Mouse (Mus musculus): Measurements from ENCODE around the gene Slc9a2. TPM values are rescaled to one million over a fixed set of nuclear protein-coding genes. Genes with fewer than 3 reads are reported as not detected.
A peak's percentile ranks its signal among the peaks of the same experiment; 100 is the strongest.
"Not testable (repeated sequence)": the region's sequence is repeated elsewhere in the genome, so short reads cannot be mapped to it uniquely, and the experiment has no call there.

Gene Slc9a2
- polyA plus RNA-seq, 1 experiment from 2014 or later = not detected

DNA sequence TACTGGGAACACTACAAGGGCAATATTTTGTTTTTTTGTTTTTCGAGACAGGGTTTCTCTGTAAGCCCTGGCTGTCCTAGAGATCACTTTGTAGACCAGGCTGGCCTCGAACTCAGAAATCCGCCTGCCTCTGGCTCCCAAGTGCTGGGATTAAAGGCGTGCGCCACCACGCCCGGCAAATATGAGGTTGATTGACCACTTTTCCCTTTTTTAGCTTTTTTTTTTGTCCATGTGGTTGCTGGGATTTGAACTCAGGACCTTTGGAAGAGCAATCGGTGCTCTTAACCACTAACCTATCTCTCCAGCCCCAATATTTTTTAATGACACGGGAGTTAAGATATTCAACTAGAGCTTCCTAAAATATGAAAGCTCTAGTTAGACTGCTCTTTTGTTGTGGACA is 57.9 kb downstream of the Slc9a2 start:
- WGBS = 94% methylated on average over 9 of the region's 9 CpGs
- not testable (repeated sequence) for H3K27me3 ChIP-seq (ENCODE audit: low read depth, poor library complexity, severe bottlenecking); DNase-seq (ENCODE audit: low spot score)

DNA sequence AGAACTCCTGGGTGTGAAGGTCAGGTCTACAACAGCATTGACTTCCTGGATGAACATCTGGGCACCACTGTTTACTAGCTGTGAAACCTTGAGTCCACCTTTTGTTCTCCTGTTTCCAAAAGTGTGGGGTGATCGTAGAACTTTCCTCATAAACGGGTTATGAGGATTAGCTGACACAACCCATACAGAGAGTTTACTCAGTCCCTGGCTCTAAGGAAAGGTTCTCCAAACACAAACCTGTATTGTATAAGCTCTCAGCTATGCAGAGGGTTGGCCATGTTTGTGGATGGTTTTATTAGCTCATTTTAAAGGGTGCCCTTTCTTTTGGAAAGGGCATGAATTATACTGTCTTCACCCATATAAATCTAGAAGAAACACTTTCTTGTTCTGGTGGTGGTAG is 60.4 kb downstream of the Slc9a2 start:
- Histone ChIP-seq H3K9me3 (replicated peaks) (no peaks in the 10 kb centered on the region), H3K27me3 (ENCODE audit: low read depth, poor library complexity, severe bottlenecking) (no peaks in the 10 kb centered on the region), H3K27ac (no peak overlapping the region), H3K36me3 (no peaks in the 10 kb centered on the region), H3K4me1 (no peaks in the 10 kb centered on the region), H3K4me3 (no peak overlapping the region)
- WGBS = 90% methylated on average over 2 of the region's 2 CpGs
- no peak for DNase-seq (ENCODE audit: low spot score)

More for the DNA sequence above, 57.9 kb downstream of the Slc9a2 start:
- H3K4me1 ChIP-seq; H3K4me3 ChIP-seq; H3K36me3 ChIP-seq; H3K9me3 ChIP-seq (replicated peaks); H3K27ac ChIP-seq: not testable (repeated sequence)

DNA sequence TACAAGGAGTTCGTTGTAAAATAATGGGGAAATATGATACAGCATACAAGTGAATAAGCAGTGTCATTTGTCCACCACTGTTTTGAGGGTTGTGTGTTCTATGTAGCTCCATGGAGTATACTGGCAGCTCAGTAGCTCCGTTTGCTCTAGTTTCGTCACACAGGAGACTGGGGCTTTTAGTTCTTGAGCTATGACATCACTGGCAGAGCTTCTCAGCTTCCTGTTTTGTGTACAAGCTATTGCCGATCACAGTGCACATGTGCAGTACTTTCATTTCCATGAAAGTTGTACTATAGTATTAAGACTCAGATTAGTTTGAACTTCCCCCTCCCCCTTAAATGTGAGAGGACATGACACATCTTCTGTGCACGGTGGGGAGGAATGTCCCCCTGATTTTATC is 65.7 kb downstream of the Slc9a2 start:
- no peaks in the 10 kb centered on the region for H3K9me3 ChIP-seq (replicated peaks)
- H3K4me1 ChIP-seq = no peaks in the 10 kb centered on the region
- H3K27ac ChIP-seq = no peak overlapping the region
- WGBS = 88% methylated on average over 5 of the region's 5 CpGs
- H3K4me3 ChIP-seq = no peak overlapping the region
- no peaks in the 10 kb centered on the region for H3K27me3 ChIP-seq (ENCODE audit: low read depth, poor library complexity, severe bottlenecking)
- no peak for DNase-seq (ENCODE audit: low spot score)
- no peaks in the 10 kb centered on the region for H3K36me3 ChIP-seq

DNA sequence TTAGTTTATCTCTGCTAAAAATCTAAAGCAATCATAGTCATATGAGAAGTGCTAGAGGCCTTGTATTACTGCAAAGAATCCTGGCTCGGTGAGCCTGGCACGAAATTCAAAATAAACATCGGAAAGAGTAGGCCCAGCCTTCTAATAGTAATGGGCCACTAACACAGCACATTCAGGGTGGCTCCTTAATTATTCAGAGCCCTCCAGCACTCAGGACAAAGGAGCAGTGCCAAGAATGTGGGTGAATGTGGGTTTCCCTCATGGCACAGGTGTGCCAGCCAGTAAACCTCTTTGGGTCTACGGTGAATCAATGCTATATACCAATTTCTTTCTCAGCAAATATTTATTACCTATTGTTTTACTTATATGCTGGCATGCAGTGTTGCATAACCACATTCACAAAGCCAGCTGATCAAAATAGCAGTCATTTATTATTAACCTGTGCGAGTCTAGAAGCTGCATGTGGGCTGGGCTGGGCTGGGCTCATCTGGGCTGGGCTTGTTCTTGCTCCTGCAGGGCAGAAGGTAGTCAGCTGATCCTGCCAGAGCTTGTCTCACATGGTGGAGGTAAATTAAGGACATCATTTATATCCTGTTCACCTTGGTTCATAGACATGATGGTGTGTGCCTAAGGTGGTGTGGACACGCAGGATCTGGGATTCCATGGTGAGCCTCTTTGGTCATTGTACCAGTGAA is 79.5 kb downstream of the Slc9a2 start:
- no peak for DNase-seq (ENCODE audit: low spot score)
- no peaks in the 10 kb centered on the region for H3K27me3 ChIP-seq (ENCODE audit: low read depth, poor library complexity, severe bottlenecking)
- 92% methylated on average over 6 of the region's 6 CpGs for WGBS
- H3K4me1 ChIP-seq = no peaks in the 10 kb centered on the region
- no peaks in the 10 kb centered on the region for H3K36me3 ChIP-seq
- no peak overlapping the region for H3K4me3 ChIP-seq
- no peaks in the 10 kb centered on the region for H3K9me3 ChIP-seq (replicated peaks)
- H3K27ac ChIP-seq = no peak overlapping the region

DNA sequence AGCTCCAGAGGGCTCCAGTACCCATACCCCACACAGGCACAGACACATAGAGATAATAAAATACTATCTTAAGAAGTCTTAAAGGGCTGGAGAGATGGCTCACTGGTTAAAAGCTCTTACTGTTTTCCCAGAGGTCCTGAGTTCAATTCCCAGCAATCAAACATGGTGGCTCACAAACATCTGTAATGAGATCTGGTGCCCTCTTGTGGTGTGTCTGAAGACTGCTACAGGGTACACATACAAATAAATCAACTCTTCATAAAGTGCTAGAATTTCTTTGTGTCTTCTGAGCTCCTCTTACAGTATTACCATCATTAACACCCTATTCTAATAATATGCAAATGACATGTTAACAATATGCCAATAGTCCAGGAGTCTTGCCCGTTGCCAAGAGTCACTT is 83.7 kb downstream of the Slc9a2 start:
- no peak for DNase-seq (ENCODE audit: low spot score)
- H3K4me1 ChIP-seq = no peaks in the 10 kb centered on the region
- no peaks in the 10 kb centered on the region for H3K36me3 ChIP-seq
- H3K4me3 ChIP-seq = no peak overlapping the region
- no peaks in the 10 kb centered on the region for H3K27me3 ChIP-seq (ENCODE audit: low read depth, poor library complexity, severe bottlenecking)
- 79% methylated on average over 1 of the region's 1 CpGs for WGBS
- H3K9me3 ChIP-seq (replicated peaks) = no peaks in the 10 kb centered on the region
- no peak overlapping the region for H3K27ac ChIP-seq

DNA sequence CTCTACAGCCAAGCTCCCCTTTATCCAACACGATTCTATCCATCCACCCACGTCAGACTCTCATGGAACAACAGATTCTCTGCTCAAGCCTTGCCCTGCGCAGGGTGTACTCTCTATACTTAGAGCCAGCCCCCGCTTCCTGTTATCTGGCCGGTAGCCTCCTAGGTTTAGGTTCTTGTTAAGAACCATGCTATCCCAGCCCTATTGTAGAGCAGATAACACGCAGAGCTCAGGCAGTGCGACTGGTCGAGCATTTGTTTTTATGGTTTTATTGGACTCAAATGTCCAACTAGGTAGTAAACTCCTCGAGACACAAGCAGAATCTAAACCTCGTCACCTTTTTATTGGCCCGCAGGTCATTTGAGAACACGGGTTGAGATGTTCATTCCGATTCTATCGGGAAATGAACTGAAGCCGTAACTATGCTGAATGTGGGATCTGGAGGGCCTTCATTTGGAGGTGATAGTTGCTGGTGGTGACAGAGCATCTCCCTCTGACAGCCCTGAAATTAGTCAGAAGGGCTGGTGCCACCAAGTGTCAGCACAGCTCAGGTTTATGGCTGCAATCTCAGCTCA is 84.4 kb downstream of the Slc9a2 start:
- Histone ChIP-seq H3K27ac (no peak overlapping the region), H3K27me3 (ENCODE audit: low read depth, poor library complexity, severe bottlenecking) (no peaks in the 10 kb centered on the region), H3K4me1 (no peaks in the 10 kb centered on the region), H3K9me3 (replicated peaks) (no peaks in the 10 kb centered on the region), H3K36me3 (no peaks in the 10 kb centered on the region), H3K4me3 (no peak overlapping the region)
- WGBS = 62% methylated on average over 15 of the region's 15 CpGs
- no peak for DNase-seq (ENCODE audit: low spot score)

DNA sequence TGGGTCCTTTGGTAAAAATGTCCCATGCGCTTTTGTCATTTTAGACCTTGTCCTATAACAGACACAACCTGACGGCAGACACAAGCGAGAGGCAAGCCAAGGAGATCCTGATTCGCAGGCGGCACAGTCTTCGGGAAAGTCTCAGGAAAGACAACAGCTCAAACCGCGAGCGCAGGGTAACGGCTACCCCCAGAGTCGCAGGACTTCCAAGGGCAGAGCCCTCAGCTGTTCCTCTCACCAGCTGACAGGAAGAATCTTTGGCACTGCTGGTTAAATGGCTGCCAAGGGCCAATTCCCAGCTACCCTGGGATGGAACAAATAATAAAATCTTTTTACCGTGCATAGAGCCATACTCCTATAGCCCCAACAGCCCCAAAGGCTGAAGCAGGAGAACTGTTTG is 85.1 kb downstream of the Slc9a2 start:
- no peak for DNase-seq (ENCODE audit: low spot score)
- WGBS = 86% methylated on average over 12 of the region's 12 CpGs

DNA sequence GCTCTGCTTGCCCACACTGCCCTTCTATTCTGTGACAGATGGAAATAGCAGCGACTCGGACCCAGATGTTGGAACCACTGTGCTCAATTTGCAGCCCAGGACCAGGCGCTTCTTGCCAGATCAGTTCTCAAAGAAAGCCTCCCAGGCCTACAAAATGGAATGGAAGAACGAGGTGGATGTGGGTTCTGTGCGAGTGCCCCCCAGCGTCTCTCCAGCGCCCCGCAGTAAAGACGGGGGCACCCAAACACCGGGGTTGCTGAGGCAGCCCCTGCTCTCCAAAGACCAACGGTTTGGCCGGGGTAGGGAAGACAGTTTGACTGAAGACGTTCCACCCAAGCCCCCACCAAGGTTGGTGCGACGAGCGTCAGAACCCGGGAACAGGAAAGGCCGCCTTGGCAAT is 87.2 kb downstream of the Slc9a2 start:
- no peaks in the 10 kb centered on the region for H3K36me3 ChIP-seq
- no peaks in the 10 kb centered on the region for H3K27me3 ChIP-seq (ENCODE audit: low read depth, poor library complexity, severe bottlenecking)
- DNase-seq (ENCODE audit: low spot score) = no peak
- H3K9me3 ChIP-seq (replicated peaks) = no peaks in the 10 kb centered on the region
- H3K4me3 ChIP-seq = no peak overlapping the region
- no peaks in the 10 kb centered on the region for H3K4me1 ChIP-seq
- 88% methylated on average over 18 of the region's 18 CpGs for WGBS
- H3K27ac ChIP-seq = no peak overlapping the region

More for the DNA sequence above, 85.1 kb downstream of the Slc9a2 start:
- Histone ChIP-seq H3K4me3 (no peak overlapping the region), H3K9me3 (replicated peaks) (no peaks in the 10 kb centered on the region), H3K4me1 (no peaks in the 10 kb centered on the region), H3K36me3 (no peaks in the 10 kb centered on the region), H3K27ac (no peak overlapping the region), H3K27me3 (ENCODE audit: low read depth, poor library complexity, severe bottlenecking) (no peaks in the 10 kb centered on the region)

DNA sequence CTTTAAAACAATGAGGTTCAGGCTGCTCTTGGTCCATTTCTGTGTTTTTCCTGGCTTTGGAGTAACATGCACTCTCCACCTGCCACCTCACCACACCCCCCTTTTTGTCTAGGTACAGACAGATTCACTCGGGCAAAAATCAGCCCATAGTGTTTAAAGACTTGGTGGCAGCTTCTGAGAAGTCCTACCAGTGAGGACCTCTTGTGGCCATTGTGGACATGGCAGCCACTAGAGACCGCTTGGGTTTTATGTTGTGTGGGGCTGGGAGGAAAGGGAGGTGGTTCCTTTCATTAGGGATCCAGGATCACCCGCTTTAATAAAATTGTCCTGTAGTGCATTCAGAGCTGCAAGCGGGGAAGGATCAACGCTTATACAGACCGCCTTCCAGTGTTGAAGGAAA is 88.2 kb downstream of the Slc9a2 start:
- H3K27ac ChIP-seq = no peak overlapping the region
- H3K36me3 ChIP-seq = no peaks in the 10 kb centered on the region; the same call in 1 of the 2 replicates
- H3K4me3 ChIP-seq = no peak overlapping the region
- DNase-seq (ENCODE audit: low spot score) = peak; percentile 58
- H3K9me3 ChIP-seq (replicated peaks) = no peaks in the 10 kb centered on the region
- H3K4me1 ChIP-seq = no peaks in the 10 kb centered on the region
- WGBS = 30% methylated on average over 6 of the region's 6 CpGs
- no peaks in the 10 kb centered on the region for H3K27me3 ChIP-seq (ENCODE audit: low read depth, poor library complexity, severe bottlenecking)

DNA sequence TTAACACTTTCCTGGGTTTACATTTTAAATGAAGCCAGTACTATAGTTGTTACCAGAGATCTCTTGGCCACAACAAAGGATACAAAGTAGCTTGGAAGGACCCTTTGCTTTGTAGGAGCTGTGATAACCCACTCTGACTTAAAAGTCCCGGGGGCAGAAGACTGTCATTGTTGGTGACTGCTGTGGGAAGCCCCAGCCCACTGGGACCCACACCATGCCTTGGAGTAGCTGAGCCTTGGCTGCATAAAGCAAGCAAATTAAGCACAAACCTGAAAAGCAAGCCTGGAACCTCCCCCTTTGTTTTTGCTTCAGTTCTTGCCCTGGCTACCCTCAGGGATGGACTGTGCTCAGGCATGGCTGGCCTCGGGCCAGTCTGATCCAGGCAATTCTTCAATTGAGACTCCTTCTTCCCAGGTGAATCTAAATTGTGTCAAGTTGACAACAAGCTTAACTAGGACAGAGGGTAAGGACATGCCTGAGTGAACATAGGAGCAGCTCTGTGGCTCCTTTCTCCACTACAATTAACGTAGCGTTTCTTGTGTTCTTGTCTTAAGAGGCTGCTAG is 89.0 kb downstream of the Slc9a2 start:
- no peak overlapping the region for H3K27ac ChIP-seq
- no peaks in the 10 kb centered on the region; the same call in 1 of the 2 replicates for H3K36me3 ChIP-seq
- no peak overlapping the region for H3K4me3 ChIP-seq
- no peaks in the 10 kb centered on the region for H3K27me3 ChIP-seq (ENCODE audit: low read depth, poor library complexity, severe bottlenecking)
- no peak for DNase-seq (ENCODE audit: low spot score)
- H3K4me1 ChIP-seq = no peaks in the 10 kb centered on the region
- no peaks in the 10 kb centered on the region for H3K9me3 ChIP-seq (replicated peaks)
- 81% methylated on average over 4 of the region's 4 CpGs for WGBS

DNA sequence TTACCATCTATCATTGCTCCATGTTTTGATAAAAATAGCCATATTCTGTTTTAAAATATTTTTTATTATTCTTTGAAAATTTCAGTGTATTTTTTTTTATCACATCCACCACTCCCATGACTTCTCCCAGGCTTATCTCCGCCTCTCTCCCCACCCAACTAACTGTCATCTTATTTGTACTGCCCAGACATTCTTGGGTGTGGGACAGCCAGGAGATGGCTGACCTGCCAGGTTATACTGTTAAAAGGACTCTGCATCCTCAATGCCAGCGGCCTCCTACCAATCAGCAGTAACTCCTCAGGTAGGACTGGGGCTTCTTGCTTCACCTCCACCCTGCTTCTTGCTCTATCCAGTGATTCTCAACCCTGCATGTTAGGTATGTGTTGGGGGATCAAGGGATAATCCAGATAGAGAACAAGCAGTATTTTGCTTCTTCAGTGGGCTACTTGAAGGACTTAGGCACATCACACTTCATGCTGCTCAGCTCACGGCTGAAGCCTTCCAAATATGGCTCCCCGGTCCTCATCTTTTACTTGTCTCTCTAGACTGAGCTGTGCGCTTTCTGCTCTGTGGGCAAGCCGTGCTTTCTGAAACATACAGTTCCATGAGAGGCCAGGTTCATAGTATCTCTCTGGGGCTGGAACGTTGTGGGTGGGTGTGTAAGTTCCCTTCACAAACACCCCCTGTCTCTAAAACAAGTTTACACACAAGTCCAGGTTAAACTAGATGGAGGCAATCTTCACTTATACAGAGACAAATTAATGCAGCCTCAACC is 91.0 kb downstream of the Slc9a2 start:
- Histone ChIP-seq H3K36me3 (no peaks in the 10 kb centered on the region; the same call in 1 of the 2 replicates), H3K4me3 (no peak overlapping the region), H3K27me3 (ENCODE audit: low read depth, poor library complexity, severe bottlenecking) (no peaks in the 10 kb centered on the region), H3K27ac (no peak overlapping the region), H3K9me3 (replicated peaks) (no peaks in the 10 kb centered on the region), H3K4me1 (0 out of 2 replicates have a peak, but pooled peaks cover 4% of the 10 kb centered on the region)
- 92% methylated on average over 7 of the region's 7 CpGs for WGBS
- DNase-seq (ENCODE audit: low spot score) = no peak

DNA sequence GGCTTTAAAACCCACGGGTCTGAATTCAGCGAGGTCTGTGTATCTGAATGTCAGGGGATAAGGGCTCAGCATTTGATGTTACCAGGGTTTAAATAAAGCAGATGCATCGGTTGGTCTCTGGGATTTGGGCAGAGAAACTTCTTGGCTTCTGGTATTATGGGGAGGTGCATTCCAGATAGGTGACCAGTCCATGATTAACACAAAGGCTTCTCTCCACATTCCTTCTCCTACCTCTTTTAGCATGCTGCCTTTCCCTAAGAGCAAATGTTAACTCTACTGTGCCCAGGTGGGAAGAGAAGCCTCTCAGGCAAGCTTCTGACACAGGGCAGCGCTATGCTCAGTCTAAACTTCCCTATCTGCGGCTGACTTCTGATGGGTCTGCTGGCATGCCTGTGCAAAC is 92.9 kb downstream of the Slc9a2 start:
- H3K27ac ChIP-seq = no peak overlapping the region
- no peak for DNase-seq (ENCODE audit: low spot score)
- no peaks in the 10 kb centered on the region for H3K27me3 ChIP-seq (ENCODE audit: low read depth, poor library complexity, severe bottlenecking)
- H3K9me3 ChIP-seq (replicated peaks) = no peaks in the 10 kb centered on the region
- H3K4me3 ChIP-seq = no peak overlapping the region
- WGBS = 90% methylated on average over 5 of the region's 5 CpGs
- H3K4me1 ChIP-seq = 0 out of 2 replicates have a peak, but pooled peaks cover 4% of the 10 kb centered on the region
- H3K36me3 ChIP-seq = no peaks in the 10 kb centered on the region; the same call in 1 of the 2 replicates

DNA sequence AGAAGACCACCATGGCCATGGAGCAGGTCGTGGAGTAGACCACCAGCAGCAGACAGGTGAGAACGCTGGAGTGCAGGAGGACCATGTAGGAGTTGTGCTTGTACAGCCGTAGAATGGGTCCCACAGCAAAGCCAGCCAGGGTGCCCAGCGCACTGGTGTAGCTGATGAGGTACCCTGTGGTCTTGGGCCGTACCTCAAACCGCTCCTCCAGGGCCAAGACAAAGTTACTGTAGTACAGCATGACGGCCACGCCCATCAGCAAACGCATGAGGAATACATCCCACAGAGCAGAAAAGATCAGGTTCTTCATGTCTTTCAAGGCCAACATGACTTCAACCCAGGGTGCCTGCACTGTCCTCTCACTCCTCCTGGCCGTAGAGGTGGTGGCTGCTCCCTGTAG is 93.7 kb downstream of the Slc9a2 start:
- Histone ChIP-seq H3K36me3 (peaks cover 7% of the 10 kb centered on the region; the same call in 1 of the 2 replicates), H3K9me3 (replicated peaks) (no peaks in the 10 kb centered on the region), H3K4me3 (no peak overlapping the region), H3K27me3 (ENCODE audit: low read depth, poor library complexity, severe bottlenecking) (no peaks in the 10 kb centered on the region), H3K4me1 (0 out of 2 replicates have a peak, but pooled peaks cover 4% of the 10 kb centered on the region), H3K27ac (no peak overlapping the region)
- no peak for DNase-seq (ENCODE audit: low spot score)
- WGBS = 93% methylated on average over 10 of the region's 10 CpGs

Data from limb, embryonic 10.5 days (tissue).